Mouse (Mus musculus) gastrocnemius, postnatal 36 days (tissue): ENCODE data around the gene Rufy4. TPM values are rescaled to one million over a fixed set of nuclear protein-coding genes. Genes with fewer than 3 reads are reported as not detected.
A peak's percentile ranks its signal among the peaks of the same experiment; 100 is the strongest.

Experiments used
- DNase-seq, 2 experiments: peaks; one replicate each; pipeline ENCODE4 v3.0.0; 2022
- intact Hi-C: fragments of 180-260 bp; cut with DNase I; formaldehyde crosslinking; loops from one replicate; pipeline ENCODE4 v1.15.1; 2025
- long read RNA-seq, 2 experiments: library from polyadenylated mRNA; stranded (forward); transcript quantifications; one replicate each; pipeline ENCODE4 v2.0.0; 2021
- total RNA-seq, 2 experiments: library from RNA; stranded (reverse); gene quantifications; 2 replicates each; pipeline ENCODE4 v1.2.3; 2021

Rufy4 gene
- under 1 TPM in 1 of 2 experiments, not detected in 1; 0.10 TPM for total RNA-seq
- long read RNA-seq, experiment 1: 0 reads
- long read RNA-seq, experiment 2: 0 reads

DNA sequence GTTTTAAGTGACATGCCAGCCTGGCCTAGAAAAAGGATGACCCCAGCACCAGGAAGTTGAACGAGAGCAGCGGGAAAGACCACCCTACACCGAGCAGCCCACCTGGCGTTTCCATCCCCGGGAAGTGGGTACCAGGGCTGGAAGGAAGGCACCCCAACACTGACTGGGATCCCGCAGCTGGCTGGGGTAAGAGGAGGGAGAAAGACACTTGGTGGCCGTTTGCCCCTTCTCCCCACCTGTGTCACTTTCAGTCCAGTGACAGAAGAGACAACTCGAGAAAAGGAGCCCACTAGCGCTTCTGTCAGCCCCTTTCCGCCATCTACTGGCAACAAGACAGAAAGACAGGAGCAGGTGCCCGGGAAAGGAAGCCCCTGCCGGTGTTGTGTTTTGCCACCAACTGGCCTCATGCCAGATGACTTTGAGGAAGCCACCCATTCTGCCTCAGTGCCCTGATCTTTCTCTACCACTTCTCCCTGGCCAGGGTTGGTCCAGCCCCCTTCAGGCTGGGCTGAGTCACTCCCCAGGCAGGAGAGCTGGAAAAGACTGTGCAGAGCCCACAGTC lies at the start of gene Rufy4:
Gene Rufy4, plus strand, starts transcription at position 551 of the 562 bp plus-strand sequence.
- intact Hi-C loops: loop anchor here (5.0 kb wide), 2 partner anchors 38 to 143 kb away; no protein-coding TSS in a partner anchor
- peak; percentile 31 to 36 for DNase-seq

DNA sequence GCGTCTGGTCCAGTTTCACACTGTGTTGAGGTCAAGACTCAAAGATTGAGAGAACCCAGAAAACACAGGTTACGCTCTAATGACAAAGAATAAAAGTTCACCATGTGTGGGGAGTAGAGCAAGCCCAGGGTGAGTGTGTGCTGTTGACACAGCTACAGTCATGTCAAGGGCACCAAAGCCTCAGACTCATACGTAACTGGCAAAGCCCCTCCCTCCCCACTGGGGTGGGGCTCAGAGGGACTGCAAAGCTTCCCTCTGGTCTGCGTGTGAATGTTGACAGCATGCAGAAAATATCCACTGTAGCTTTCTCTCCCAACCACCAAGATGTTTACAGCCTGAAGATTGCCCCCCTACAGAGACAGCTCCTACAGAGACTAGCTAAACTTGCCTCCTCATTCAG lies 49.1 kb upstream of the Rufy4 start:
- no peak for DNase-seq
- intact Hi-C loops: loop anchor here (2.0 kb wide), 3 partner anchors 39 to 173 kb away; no protein-coding TSS in a partner anchor

DNA sequence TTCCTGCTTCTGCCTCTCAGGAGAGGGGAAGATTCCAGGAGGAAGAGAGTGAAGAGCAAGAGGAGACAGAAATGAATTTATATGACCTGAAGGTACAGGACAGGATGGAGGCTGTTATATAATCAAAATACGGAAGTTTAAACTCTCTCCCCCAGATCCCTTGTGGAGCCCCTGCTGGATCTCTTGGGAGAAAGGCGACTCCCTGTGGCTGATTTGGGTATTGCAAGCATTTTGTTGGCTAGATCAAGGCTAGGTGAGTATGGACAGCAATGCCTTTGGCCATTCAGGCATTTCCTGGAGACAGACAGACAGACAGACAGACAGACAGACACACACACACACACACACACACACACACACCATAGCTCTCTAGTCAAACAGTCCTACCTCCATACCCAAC lies 48.0 kb upstream of the Rufy4 start:
- peak; percentile 77 to 84 for DNase-seq
- intact Hi-C loops: loop anchor here (2.0 kb wide), 3 partner anchors 41 to 175 kb away; no protein-coding TSS in a partner anchor

- intact Hi-C loops: no loop called here
- DNase-seq: no peak
These were observed 43.8 kb upstream of the Rufy4 start for GRCm38 (mm10) chr1:74081573-74081989.

- peak in 1 of 2 experiments; percentile 58 for DNase-seq
These were observed 42.4 kb upstream of the Rufy4 start for GRCm38 (mm10) chr1:74082841-74083463.

DNA sequence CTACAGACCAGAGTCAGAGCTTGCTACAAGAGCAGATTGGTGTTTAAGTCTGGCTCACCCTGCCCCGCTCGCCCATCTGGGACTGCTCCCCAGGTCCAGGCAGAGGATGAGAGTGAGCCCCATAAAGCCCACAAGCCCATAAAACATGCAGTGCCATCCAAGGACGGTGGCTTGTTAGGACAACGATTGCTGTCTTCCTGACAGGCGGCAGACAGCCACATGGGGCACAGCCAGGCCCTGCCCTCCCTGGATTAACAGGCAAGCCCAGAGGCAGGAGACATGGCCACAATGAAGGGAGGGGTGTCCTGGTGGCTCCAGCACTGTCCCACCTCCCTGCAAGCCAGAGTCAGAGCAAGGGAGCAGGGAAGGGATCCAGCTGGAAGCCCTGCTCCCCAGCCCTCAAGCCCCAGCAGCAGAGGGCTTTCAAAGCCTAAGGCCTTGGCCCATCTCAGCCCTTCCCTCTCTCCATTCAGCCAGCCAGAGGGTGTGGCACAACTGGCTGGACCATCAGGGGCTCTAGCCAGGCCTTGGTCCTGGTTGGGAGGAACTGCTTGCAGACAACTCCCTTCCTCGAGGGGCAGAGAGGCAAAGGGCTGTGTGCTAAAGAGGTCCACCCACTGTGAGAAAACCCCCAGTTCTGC lies 41.2 kb upstream of the Rufy4 start:
- peak; percentile 49 to 77 for DNase-seq
- intact Hi-C loops: no loop called here

More at GRCm38 (mm10) chr1:74082841-74083463, 42.4 kb upstream of the Rufy4 start:
- intact Hi-C loops: no loop called here

DNA sequence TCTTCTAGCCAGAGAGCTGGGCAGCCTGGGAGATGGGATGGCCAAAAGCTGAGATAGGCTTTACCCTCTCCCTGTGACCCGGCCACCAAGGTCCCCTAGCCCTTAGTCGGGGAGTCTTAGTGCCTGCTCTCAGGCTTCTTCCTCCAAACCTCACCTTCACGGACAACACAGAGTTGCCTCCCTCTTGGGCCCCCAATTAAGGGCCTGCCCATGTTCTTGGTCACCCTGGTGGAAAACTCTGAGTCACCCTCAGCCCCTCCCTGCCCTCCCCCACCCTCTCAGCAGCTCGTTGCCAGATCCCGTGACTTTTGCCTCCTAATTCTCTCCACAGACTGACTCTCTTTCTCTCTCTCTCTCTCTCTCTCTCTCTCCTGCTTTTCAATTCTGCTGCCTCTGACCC lies 40.6 kb upstream of the Rufy4 start:
- intact Hi-C loops: loop anchor here (5.0 kb wide), 1 partner anchor 38 kb away; the partner anchor contains the start of gene Tns1
- no peak for DNase-seq

DNA sequence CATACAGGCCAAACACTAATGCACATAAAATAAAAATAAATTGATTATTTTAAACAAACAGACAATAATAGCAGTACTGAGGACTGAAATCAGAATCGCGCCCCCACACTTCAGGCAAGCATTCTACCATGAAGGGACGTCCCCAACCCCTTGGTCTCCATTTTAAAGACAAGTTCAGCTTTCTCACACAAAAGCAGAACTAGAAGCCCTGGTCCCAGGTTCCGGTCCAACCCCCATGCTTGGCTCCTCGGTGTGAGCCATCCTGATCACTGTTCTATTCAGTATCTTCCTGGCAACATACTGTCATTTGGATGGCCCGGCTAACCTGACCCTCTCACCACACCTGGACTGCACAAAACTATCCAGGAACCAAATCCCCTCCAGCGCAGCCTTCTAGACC lies 39.8 kb upstream of the Rufy4 start:
- no peak for DNase-seq

DNA sequence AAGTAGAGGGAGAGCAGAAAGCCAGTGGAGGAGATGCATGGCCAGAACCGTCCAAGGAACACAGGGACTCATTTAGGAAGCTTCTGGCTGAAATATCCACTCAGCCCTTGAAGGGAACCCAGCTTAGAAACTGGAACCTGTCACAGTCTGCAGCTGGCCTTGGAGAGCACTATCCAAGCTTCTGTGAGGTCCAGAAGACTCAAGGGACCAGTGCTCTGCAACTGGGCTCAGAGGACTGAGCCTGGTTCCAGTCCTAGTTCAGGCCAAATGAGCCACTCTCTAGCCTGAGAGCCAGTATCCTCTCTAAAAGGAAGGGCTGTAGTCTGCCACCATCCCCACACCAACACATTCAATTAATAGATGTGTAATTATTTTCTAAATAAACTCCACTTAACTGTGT lies 36.8 kb upstream of the Rufy4 start:
- intact Hi-C loops: loop anchor here (5.0 kb wide), 1 partner anchor 34 kb away; the partner anchor contains the start of gene Tns1
- no peak for DNase-seq

More for the DNA sequence above, 39.8 kb upstream of the Rufy4 start:
- intact Hi-C loops: loop anchor here (5.0 kb wide), 1 partner anchor 37 kb away; the partner anchor contains the start of gene Tns1

- intact Hi-C loops: no loop called here
- DNase-seq: no peak
These were observed 35.0 kb upstream of the Rufy4 start for GRCm38 (mm10) chr1:74090329-74090728.

- no peak for DNase-seq
- intact Hi-C loops: loop anchor here (1.0 kb wide), 1 partner anchor 275 kb away; no protein-coding TSS in a partner anchor
These were observed 34.2 kb upstream of the Rufy4 start for GRCm38 (mm10) chr1:74091138-74091537.

DNA sequence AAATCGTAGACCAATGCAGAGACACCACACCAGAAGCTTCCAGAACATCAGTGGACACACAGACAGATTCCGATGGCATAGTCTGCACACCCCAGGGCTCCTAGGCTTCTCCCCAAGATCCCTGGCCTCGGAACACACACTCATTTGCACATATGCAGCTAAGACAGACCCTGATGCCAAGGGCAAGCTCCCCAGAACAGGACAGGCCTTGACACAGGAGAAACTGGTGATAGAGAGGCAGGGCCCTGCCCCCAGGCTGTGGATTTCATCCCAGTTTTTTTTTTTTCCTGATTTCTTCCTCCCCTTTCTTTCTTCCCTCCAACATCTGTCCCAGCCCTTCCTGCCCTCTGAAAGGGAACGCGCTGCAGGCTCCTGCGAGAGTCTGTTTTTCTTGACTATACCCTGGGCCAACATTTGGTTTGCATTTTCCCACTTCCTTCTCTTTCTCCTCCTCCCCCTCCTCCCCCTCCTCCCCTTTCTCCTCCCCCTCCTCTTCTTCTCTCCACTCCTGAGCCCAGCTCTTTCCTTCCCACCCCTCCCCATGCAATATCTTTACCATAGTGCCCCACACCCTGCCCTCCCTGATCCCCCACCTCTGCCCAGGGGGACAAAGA lies 33.6 kb upstream of the Rufy4 start:
- DNase-seq: no peak
- intact Hi-C loops: loop anchor here (1.0 kb wide), 1 partner anchor 275 kb away; no protein-coding TSS in a partner anchor

- intact Hi-C loops: no loop called here
- peak; percentile 61 to 64 for DNase-seq
These were observed 33.1 kb upstream of the Rufy4 start for GRCm38 (mm10) chr1:74092242-74092641.

DNA sequence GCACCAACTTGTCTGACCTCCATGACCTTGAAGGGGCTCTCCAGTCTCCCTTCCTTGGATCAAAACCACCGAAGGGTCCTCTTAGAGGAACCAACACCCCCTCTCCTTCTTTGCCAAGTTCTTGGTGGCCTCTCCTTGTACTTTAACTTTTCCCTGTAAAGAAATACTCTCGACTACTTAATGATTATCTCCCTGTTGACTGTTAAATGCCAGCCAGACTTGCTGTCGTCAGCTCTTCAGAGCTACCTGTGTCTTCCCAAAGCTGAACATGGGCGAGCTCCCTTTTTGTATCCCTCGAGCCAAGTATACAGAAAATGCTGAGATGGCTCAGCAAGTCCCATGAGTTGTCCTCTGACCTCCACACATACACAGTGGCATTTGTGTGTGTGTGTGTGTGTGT lies 31.9 kb upstream of the Rufy4 start:
- DNase-seq: no peak
- intact Hi-C loops: no loop called here

DNA sequence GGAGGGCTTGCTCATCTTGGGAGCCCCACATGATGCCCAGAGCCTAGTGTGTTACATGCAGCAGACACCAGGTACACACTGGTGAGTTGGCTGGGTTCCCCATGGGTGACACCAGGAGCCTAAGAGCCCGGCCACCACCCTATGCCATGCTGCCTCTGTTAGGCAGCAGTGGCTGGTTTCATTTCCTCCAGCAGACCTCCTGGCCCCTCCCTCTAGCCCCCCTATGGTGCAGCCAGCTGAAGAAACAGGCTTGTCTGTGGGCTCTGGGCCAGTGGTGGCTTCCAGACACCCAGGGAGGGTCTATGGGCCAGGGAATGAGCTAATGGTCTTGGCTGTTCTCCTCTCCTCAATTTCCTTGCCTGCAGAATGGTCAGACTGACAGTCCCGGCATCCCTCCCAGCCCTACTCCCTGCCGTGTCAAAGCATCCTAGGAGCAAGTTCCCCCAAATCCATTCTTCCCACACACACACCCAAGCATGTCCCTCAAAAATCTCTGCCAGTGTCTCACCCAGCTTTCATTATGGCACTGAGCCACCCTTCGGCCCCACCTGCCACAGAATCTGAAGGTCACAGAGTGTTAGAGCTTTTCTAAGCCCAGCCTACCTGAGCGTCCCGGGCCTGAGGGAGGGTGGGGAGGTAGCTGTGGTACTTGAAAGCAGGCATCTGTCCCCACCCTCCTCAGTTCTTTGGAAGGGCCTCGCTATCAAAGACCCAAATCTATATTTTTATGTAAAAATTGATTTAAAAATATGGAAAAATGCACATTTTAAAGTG lies 30.7 kb upstream of the Rufy4 start:
- DNase-seq: no peak
- intact Hi-C loops: no loop called here

DNA sequence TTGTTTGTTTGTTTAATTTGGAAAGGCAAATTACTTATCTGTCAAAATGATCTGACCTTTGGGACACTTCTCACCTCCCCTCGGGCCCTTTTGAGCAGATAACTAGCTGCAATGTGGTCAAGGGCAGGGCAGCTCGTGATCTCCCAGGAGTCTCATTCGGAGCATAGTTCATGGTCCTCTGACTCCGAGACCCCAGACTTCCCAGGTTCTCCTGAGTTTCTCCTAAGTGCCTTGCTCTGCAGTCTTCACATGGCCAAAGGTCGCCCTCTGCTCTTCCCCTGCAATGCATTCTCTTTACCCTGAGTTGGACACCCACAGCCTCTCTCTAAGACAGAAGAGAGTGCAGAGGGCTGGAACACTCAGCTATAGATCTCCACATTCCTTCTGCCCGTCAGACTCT lies 30.0 kb upstream of the Rufy4 start:
- no peak for DNase-seq
- intact Hi-C loops: no loop called here

DNA sequence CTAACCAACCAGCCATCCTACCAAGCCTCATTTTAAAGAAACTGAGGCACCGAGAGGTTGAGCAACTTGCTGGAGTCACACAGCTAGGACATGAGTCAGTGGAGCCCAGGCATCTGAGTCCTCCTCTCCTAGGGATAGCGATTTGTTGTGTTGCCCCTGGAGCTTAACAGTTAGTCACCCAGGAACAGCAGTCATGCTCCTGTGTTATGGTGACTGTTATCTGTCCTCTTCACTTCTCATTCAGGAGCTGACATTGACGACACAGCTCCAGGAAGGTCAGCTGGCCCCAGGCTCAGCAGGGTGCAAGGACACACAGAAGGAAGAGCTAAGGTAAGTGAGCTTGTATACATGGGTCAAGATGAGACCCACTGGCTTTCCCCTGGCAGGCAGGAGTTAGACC lies 29.6 kb upstream of the Rufy4 start:
- no peak for DNase-seq
- intact Hi-C loops: no loop called here

GRCm38 (mm10) chr1:74098004-74099000 lies 27.0 kb upstream of the Rufy4 start:
- DNase-seq: no peak
- intact Hi-C loops: no loop called here

- intact Hi-C loops: no loop called here
- no peak for DNase-seq
These were observed 26.3 kb upstream of the Rufy4 start for GRCm38 (mm10) chr1:74099001-74099435.
